Mouse (Mus musculus): ENCODE measurements at regions not wholly inside any gene's neighbourhood (a gene's known extent, or its start where the extent isn't known, plus 50 kb on each side); places are given as distances from the start of the nearest gene placed in this dataset.

GRCm38 (mm10) chr4:27845521-27845920 lies 967.4 kb upstream of the Epha7 start:
- no peak for DNase-seq

GRCm38 (mm10) chr4:27846106-27846622 lies 966.8 kb upstream of the Epha7 start:
- no peak for DNase-seq

GRCm38 (mm10) chr4:27856086-27856485 lies 956.8 kb upstream of the Epha7 start:
- DNase-seq, result no peak

- DNase-seq, result no peak
These were observed 925.5 kb upstream of the Epha7 start for GRCm38 (mm10) chr4:27887262-27887954.

- no peak for DNase-seq
These were observed 916.5 kb upstream of the Epha7 start for GRCm38 (mm10) chr4:27896396-27896795.

GRCm38 (mm10) chr4:27945351-27945750 lies 867.6 kb upstream of the Epha7 start:
- DNase-seq, result no peak

- no peak for DNase-seq
These were observed 867.2 kb upstream of the Epha7 start for GRCm38 (mm10) chr4:27945768-27946167.

- no peak for DNase-seq
These were observed 862.8 kb upstream of the Epha7 start for GRCm38 (mm10) chr4:27949970-27950717.

GRCm38 (mm10) chr4:27965046-27965681 lies 847.8 kb upstream of the Epha7 start:
- DNase-seq, result peak; percentile 6

- no peak for DNase-seq
These were observed 842.4 kb upstream of the Epha7 start for GRCm38 (mm10) chr4:27970569-27970968.

- no peak for DNase-seq
These were observed 833.6 kb upstream of the Epha7 start for GRCm38 (mm10) chr4:27979210-27979771.

- DNase-seq, result no peak
These were observed 833.1 kb upstream of the Epha7 start for GRCm38 (mm10) chr4:27979781-27980180.

GRCm38 (mm10) chr4:27981309-27981708 lies 831.6 kb upstream of the Epha7 start:
- DNase-seq, result no peak

- DNase-seq, result no peak
These were observed 824.9 kb upstream of the Epha7 start for GRCm38 (mm10) chr4:27987986-27988423.

- no peak for DNase-seq
These were observed 818.5 kb upstream of the Epha7 start for GRCm38 (mm10) chr4:27994411-27994810.

- no peak for DNase-seq
These were observed 811.0 kb upstream of the Epha7 start for GRCm38 (mm10) chr4:28001818-28002476.

Data from adrenal gland, postnatal 14 days (tissue).